Mouse (Mus musculus) embryonic facial prominence, embryonic 14.5 days (tissue): Measurements from ENCODE around the gene En1. TPM values are rescaled to one million over a fixed set of nuclear protein-coding genes. Genes with fewer than 3 reads are reported as not detected.

Source experiments
- ATAC-seq: fragments of 200-750 bp; cut with Nextera tagmentation; 2 replicates; pipeline ENCODE4 v1.8.0; 2017; ENCODE audit warnings: low read depth, moderate number of reproducible peaks, moderate TSS enrichment
- DNase-seq: peaks from one replicate; pipeline ENCODE4 v3.0.0-alpha.2; 2015; ENCODE audit warnings: low spot score
- H3K27ac ChIP-seq: fragments of 300-500 bp; sonication (generic); replicated peaks from 2 replicates; pipeline ENCODE4 v1.5.1; 2014; ENCODE audit warnings: low read depth, mild to moderate bottlenecking, low read length, moderate library complexity
- H3K27me3 ChIP-seq: fragments of 300-500 bp; sonication (generic); replicated peaks from 2 replicates; pipeline ENCODE4 v1.6.1; 2014; ENCODE audit warnings: low read length; ENCODE audit not compliant: control insufficient read depth, insufficient read depth
- H3K36me3 ChIP-seq: fragments of 300-500 bp; sonication (generic); 2 replicates; pipeline ENCODE4 v1.6.1; 2014; ENCODE audit warnings: low read length, mixed read lengths; ENCODE audit not compliant: control insufficient read depth, insufficient read depth
- H3K4me1 ChIP-seq: fragments of 300-500 bp; sonication (generic); 2 replicates; pipeline ENCODE4 v1.6.1; 2014; ENCODE audit warnings: antibody characterized with exemption, low read length; ENCODE audit not compliant: control insufficient read depth, insufficient read depth
- H3K4me2 ChIP-seq: fragments of 300-500 bp; sonication (generic); 2 replicates; pipeline ENCODE4 v1.6.1; 2014; ENCODE audit warnings: low read depth, mild to moderate bottlenecking, low read length, moderate library complexity, mixed read lengths
- H3K4me3 ChIP-seq: fragments of 300-500 bp; sonication (generic); 2 replicates; pipeline ENCODE4 v1.5.1; 2014; ENCODE audit warnings: low read depth, mild to moderate bottlenecking, low read length
- H3K9ac ChIP-seq: fragments of 300-500 bp; sonication (generic); 2 replicates; pipeline ENCODE4 v1.6.1; 2014; ENCODE audit warnings: low read depth, mild to moderate bottlenecking, low read length, moderate library complexity, mixed read lengths
- H3K9me3 ChIP-seq: fragments of 300-500 bp; sonication (generic); 2 replicates; pipeline ENCODE4 v1.6.1; 2016; ENCODE audit warnings: low read length; ENCODE audit not compliant: control insufficient read depth
- WGBS: fragments of 180-500 bp; shearing (Covaris S2); extraction: QIAGEN DNeasy Blood & Tissue Kit; methylation state at CpG from one replicate; pipeline ENCODE4 v1.1.7; 2014; 5-methylcytosine and 5-hydroxymethylcytosine counted together
- polyA plus RNA-seq: library from polyadenylated mRNA; unstranded; fragments of >200 nt; fragmentation: Nextera tagmentation; extraction: Ambion mirVana; gene quantifications from 2 replicates; pipeline ENCODE4 v1.2.1, GENCODE M21; 2014

En1 gene
- polyA plus RNA-seq, 1 experiment from 2014 or later = 2.0 TPM

DNA sequence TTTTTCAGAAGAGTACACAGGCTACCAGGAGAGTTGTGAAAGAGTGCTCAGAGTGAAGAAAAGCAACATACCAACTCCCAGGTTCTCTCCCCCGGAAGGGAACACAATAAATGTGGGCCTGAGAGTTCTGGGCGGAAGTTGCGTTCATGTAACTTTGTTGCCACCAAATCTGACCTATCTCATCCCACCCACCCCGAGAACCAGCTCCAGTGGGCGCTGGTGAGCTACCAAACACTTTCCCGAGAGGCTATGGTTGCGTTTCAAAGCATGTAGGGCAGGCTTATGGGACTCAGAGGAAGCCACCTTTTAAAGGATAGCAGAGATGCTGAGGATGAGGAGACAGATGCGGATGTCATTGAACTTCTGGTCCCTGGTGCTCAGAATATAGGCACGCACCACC lies 26.6 kb downstream of the En1 start:
- no peaks in the 10 kb centered on the region for H3K36me3 ChIP-seq
- no peak overlapping the region for H3K27ac ChIP-seq
- H3K4me1 ChIP-seq = no peaks in the 10 kb centered on the region
- H3K9me3 ChIP-seq = no peaks in the 10 kb centered on the region
- no peak overlapping the region for H3K9ac ChIP-seq
- 59% methylated on average over 9 of the region's 9 CpGs for WGBS
- DNase-seq (no peak), ATAC-seq (no peak)
- peaks cover 23% of the 10 kb centered on the region for H3K27me3 ChIP-seq
- H3K4me3 ChIP-seq = no peak overlapping the region
- H3K4me2 ChIP-seq = no peak overlapping the region

DNA sequence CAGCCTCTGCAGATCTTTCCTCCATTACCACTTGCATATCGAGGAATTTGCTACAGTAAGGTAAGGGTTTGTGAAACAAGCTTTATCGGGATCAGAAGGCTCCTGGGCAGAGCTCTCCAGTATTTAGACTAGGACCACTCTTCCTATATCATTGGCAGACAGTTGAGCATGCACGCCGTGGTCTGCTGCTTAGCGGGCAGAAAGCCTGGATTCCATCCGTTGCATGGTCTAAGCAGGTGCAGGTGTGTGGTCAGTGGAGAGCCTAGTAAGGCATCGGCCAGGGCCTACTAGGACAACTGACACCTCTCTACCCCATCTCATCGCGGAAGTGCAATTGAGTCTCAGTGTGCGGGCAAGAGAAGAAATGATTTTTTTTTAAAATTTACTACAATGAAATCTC lies 41.2 kb downstream of the En1 start:
- 0 out of 2 replicates have a peak, but pooled peaks have one; percentile 30 for ATAC-seq

DNA sequence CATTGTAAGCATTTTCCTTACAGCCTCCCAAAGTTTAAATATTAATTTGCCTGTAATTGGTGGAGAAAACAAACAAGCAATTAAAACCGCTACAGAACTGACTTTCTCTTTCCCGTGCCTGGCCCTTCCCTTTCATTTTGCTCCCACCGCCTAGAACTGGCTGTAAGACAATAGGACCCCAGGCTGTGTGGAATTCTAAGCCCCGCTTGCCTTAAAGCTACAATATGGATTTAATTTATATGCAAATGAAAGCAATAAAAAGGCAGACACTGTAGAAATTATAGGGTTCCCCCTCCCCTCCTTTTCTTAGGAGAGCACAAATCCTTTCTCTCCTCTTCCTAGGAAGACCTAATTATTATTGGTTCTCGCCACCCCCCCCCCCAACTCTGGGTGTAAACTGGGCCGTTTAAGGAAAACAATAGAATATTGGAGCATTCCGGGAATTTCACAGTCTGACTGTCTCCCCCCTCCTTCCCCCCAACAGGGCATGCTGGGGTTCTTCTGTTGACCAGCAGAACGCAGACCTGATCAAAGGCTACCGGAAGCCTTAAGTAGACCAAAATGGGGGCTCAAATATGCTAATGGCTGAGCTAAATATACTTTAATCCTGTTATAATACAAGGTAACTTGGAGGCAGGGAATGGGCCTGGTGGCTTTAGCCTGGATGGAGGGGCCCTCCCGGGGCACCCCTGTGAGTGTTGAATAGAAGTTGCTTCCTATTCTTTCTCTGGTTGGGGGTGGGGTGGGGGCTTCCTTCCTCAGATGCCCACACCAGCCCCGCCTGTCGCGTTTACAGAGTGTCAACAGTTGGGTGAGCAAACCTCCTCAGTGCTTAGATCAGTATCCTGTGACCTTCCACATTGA lies 41.9 kb downstream of the En1 start:
- Histone ChIP-seq H3K36me3 (no peaks in the 10 kb centered on the region), H3K9me3 (no peaks in the 10 kb centered on the region), H3K4me3 (peak overlapping the region; percentile 10; the same call in 1 of the 2 replicates), H3K9ac (peak overlapping the region; percentile 30; the same call in 1 of the 2 replicates), H3K27me3 (peaks cover 4% of the 10 kb centered on the region; the same call in 1 of the 2 replicates), H3K4me1 (peaks cover 14% of the 10 kb centered on the region), H3K4me2 (peak overlapping the region; percentile 46), H3K27ac (no peak overlapping the region)
- ATAC-seq (peak; percentile 53), DNase-seq (peak; percentile 62)
- WGBS = 12% methylated on average over 13 of the region's 13 CpGs

More for the DNA sequence above, 41.2 kb downstream of the En1 start:
- Histone ChIP-seq H3K27ac (no peak overlapping the region), H3K27me3 (peaks cover 4% of the 10 kb centered on the region; the same call in 1 of the 2 replicates), H3K36me3 (no peaks in the 10 kb centered on the region), H3K9ac (no peak overlapping the region; the same call in 1 of the 2 replicates), H3K4me1 (peaks cover 14% of the 10 kb centered on the region), H3K4me3 (peak overlapping the region; percentile 10; the same call in 1 of the 2 replicates), H3K9me3 (no peaks in the 10 kb centered on the region), H3K4me2 (peak overlapping the region; percentile 46)
- WGBS = 14% methylated on average over 10 of the region's 10 CpGs
- DNase-seq = no peak

GRCm38 (mm10) chr1:120644755-120645154 lies 42.5 kb downstream of the En1 start:
- no peak overlapping the region for H3K27ac ChIP-seq
- H3K36me3 ChIP-seq = no peaks in the 10 kb centered on the region
- H3K4me3 ChIP-seq = no peak overlapping the region
- H3K4me2 ChIP-seq = peak overlapping the region; percentile 46; the same call in 1 of the 2 replicates
- H3K27me3 ChIP-seq = peaks cover 4% of the 10 kb centered on the region; the same call in 1 of the 2 replicates
- ATAC-seq (no peak), DNase-seq (no peak)
- H3K4me1 ChIP-seq = peaks cover 14% of the 10 kb centered on the region
- 69% methylated on average over 1 of the region's 1 CpGs for WGBS
- no peak overlapping the region for H3K9ac ChIP-seq
- no peaks in the 10 kb centered on the region for H3K9me3 ChIP-seq

DNA sequence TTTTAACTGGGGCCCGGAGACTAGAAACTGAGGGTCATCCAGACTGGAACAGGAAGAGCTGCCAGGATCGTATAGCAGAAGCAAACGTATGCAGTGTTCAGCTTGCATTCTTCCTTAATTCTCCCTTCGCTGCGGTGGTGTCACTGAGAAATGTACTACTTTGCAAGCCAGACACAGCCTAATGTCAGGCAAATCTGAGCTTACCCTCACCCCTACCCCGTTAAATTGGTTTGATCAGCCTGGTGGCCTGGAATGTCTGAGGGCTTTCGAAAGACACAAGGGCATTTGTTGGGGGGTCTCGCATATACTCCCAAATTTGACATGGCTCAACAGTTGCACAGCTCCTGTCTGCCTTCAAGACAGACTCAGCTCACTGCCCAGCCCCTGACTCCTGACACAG lies 47.9 kb downstream of the En1 start:
- H3K4me3 ChIP-seq = no peak overlapping the region
- no peaks in the 10 kb centered on the region for H3K36me3 ChIP-seq
- no peaks in the 10 kb centered on the region for H3K4me1 ChIP-seq
- WGBS = 33% methylated on average over 8 of the region's 8 CpGs
- H3K27ac ChIP-seq = no peak overlapping the region
- no peaks in the 10 kb centered on the region for H3K27me3 ChIP-seq
- no peak overlapping the region for H3K9ac ChIP-seq
- peak; percentile 29 for DNase-seq
- no peaks in the 10 kb centered on the region for H3K9me3 ChIP-seq
- ATAC-seq = no peak
- no peak overlapping the region for H3K4me2 ChIP-seq

- no peak overlapping the region for H3K27ac ChIP-seq
- ATAC-seq = no peak
- DNase-seq = no peak
- no peaks in the 10 kb centered on the region for H3K36me3 ChIP-seq
- no peaks in the 10 kb centered on the region for H3K4me1 ChIP-seq
- H3K9me3 ChIP-seq = no peaks in the 10 kb centered on the region
- H3K4me3 ChIP-seq = no peak overlapping the region
- H3K9ac ChIP-seq = no peak overlapping the region
- WGBS = 61% methylated on average over 5 of the region's 5 CpGs
- H3K4me2 ChIP-seq = no peak overlapping the region
- H3K27me3 ChIP-seq = no peaks in the 10 kb centered on the region
Observed at GRCm38 (mm10) chr1:120651997-120652396, 49.8 kb downstream of the En1 start.

- whole genome bisulfite sequencing = 69% methylated on average over 7 of the region's 7 CpGs
- DNase-seq (peak; percentile 14), ATAC-seq (no peak)
- no peak overlapping the region for H3K4me2 ChIP-seq
- no peaks in the 10 kb centered on the region for H3K27me3 ChIP-seq
- no peak overlapping the region for H3K27ac ChIP-seq
- H3K4me3 ChIP-seq = no peak overlapping the region
- no peaks in the 10 kb centered on the region for H3K9me3 ChIP-seq
- no peaks in the 10 kb centered on the region for H3K36me3 ChIP-seq
- H3K9ac ChIP-seq = no peak overlapping the region
- H3K4me1 ChIP-seq = no peaks in the 10 kb centered on the region; the same call in 1 of the 2 replicates
Observed at GRCm38 (mm10) chr1:120654950-120655396, 52.8 kb downstream of the En1 start.
